8 mouse cellular contexts compared by ENCODE assay signal in genomic region chr7:4740309-4740727, GRCm38 (mm10). TPM values are rescaled to one million over a fixed set of nuclear protein-coding genes. Genes with fewer than 3 reads are reported as not detected.
A peak's percentile ranks its signal among the peaks of the same experiment; 100 is the strongest.
DNase-seq lines count a peak whose midpoint lies in the region; ATAC-seq and TF ChIP-seq lines count a peak whose summit lies in the region.

No protein-coding gene starts in this region.

- H3K4me1 ChIP-seq in heart, adult 2 months (ENCODE audit: control insufficient read depth, insufficient read depth, low read length), result peaks cover 3% of the 10 kb centered on the region; the same call in 1 of the 2 replicates
- no peaks in the 10 kb centered on the region for H3K4me1 ChIP-seq in embryonic fibroblast, embryonic 13.5 days (ENCODE audit: control insufficient read depth, insufficient read depth, low read length)
- H3K4me1 ChIP-seq in liver, embryonic 12.5 days, result peaks cover 57% of the 10 kb centered on the region

- TF ChIP-seq EP300 in heart, adult 2 months (IDR thresholded peaks at IDR 0.05; ENCODE audit: insufficient read depth, low read depth, low read length), result no peak

- ATAC-seq in liver, embryonic 12.5 days, result peak; percentile 6
- no peak for ATAC-seq in megakaryocyte progenitor cell, adult 5-6 weeks (replicated peaks; ENCODE audit: poor library complexity)
- ATAC-seq in erythroid progenitor cell, adult 5-6 weeks (replicated peaks; ENCODE audit: low FRiP score, poor library complexity, severe bottlenecking), result no peak

- H3K27me3 ChIP-seq in heart, adult 2 months (ENCODE audit: control insufficient read depth, insufficient read depth, low read length), result no peaks in the 10 kb centered on the region
- H3K27me3 ChIP-seq in liver, embryonic 12.5 days (replicated peaks), result no peaks in the 10 kb centered on the region

- H3K79me2 ChIP-seq in heart, adult 2 months (replicated peaks; ENCODE audit: control insufficient read depth, insufficient read depth, low read length), result no peaks in the 10 kb centered on the region

- 1% methylated on average over 14 of the region's 14 CpGs for WGBS in heart, adult 2 months
- 0% methylated on average over 11 of the region's 14 CpGs for WGBS in liver, embryonic 12.5 days (ENCODE audit: insufficient replicate concordance)

- peak overlapping the region; percentile 81 for H3K4me3 ChIP-seq in heart, adult 2 months
- H3K4me3 ChIP-seq in embryonic fibroblast, embryonic 13.5 days (ENCODE audit: insufficient read depth, low read length), result peak overlapping the region; percentile 63
- peak overlapping the region; percentile 86 for H3K4me3 ChIP-seq in liver, embryonic 12.5 days

- intact Hi-C loops in heart, adult 2 months (cut with DNase I), result loop anchor here (2.0 to 5.0 kb wide), 2 partner anchors 48 to 322 kb away; partner anchors contain the start of genes Tmem238 and U2af2
- intact Hi-C loops in heart, postnatal 25 days (cut with DNase I), result loop anchor here (2.0 to 5.0 kb wide), 3 partner anchors 48 to 127 kb away; partner anchors contain the start of genes Hspbp1 and Tmem238

- no peaks in the 10 kb centered on the region for H3K36me3 ChIP-seq in heart, adult 2 months (ENCODE audit: control insufficient read depth, insufficient read depth, low read length)
- H3K36me3 ChIP-seq in liver, embryonic 12.5 days, result peaks cover 34% of the 10 kb centered on the region

- no peak for DNase-seq in heart, adult 2 months
- no peak for DNase-seq in heart, postnatal 25 days (ENCODE audit: low spot score)
- peak; percentile 36 for DNase-seq in 3T3-L1 (ENCODE audit: low read depth, low spot score)
- DNase-seq in left cerebral cortex, adult 11 months (ENCODE audit: low spot score), result no peak

- peak overlapping the region; percentile 91 for H3K27ac ChIP-seq in heart, adult 2 months
- H3K27ac ChIP-seq in embryonic fibroblast, embryonic 13.5 days (ENCODE audit: insufficient read depth, low read length), result peak overlapping the region; percentile 17
- H3K27ac ChIP-seq in liver, embryonic 12.5 days, result peak overlapping the region; percentile 98

- TF ChIP-seq CTCF in heart, adult 2 months (IDR thresholded peaks at IDR 0.05), result no peak
- no peak for TF ChIP-seq CTCF in embryonic fibroblast, embryonic 13.5 days (IDR thresholded peaks at IDR 0.05; ENCODE audit: borderline replicate concordance, insufficient read depth, low read length)

- H3K4me2 ChIP-seq in liver, embryonic 12.5 days, result peak overlapping the region; percentile 94

- H3K9me3 ChIP-seq in liver, embryonic 12.5 days (replicated peaks), result no peaks in the 10 kb centered on the region

- TF ChIP-seq POLR2A in heart, adult 2 months (IDR thresholded peaks at IDR 0.05; ENCODE audit: insufficient read depth, low read depth, low read length), result no peak
- peak; percentile 43; the same call in 1 of the 2 replicates for TF ChIP-seq POLR2A in embryonic fibroblast, embryonic 13.5 days (IDR thresholded peaks at IDR 0.05; ENCODE audit: low read depth, low read length)

- H3K9ac ChIP-seq in heart, adult 2 months (ENCODE audit: low read depth, low read length), result peak overlapping the region; percentile 88
- peak overlapping the region; percentile 93 for H3K9ac ChIP-seq in liver, embryonic 12.5 days

RNA-seq across cellular contexts. Expression of gene Kmt5c, which starts 0.4 kb away (rescaled TPM):
- total RNA-seq in heart, adult 2 months (2021), result 10 to 100 TPM in 1 of 2 experiments, 1 to 10 TPM in 1; 8.5 to 11.2 TPM
- 36.4 and 38.5 TPM in 2 replicates for polyA plus RNA-seq in heart, adult 2 months (2012; rRNA removed)
- 10 to 100 TPM; 16.4 to 20.7 TPM for total RNA-seq in heart, postnatal 25 days (2021)
- 15.9 and 18.3 TPM in 2 replicates for polyA plus RNA-seq in embryonic fibroblast, embryonic 13.5 days (2011; ENCODE audit: insufficient read length, low read depth, missing spikeins)
- 79.0 and 79.5 TPM in 2 replicates for polyA plus RNA-seq in liver, embryonic 12.5 days (2016; fragmentation: Nextera tagmentation; extraction: Ambion mirVana)
- 37.3 and 41.0 TPM in 2 replicates for total RNA-seq in megakaryocyte progenitor cell, adult 5-6 weeks (2015)
- 50.1 and 55.6 TPM in 2 replicates for total RNA-seq in megakaryocyte progenitor cell, adult 5-6 weeks (2017)
- 24.9 and 33.1 TPM in 2 replicates for total RNA-seq in erythroid progenitor cell, adult 5-6 weeks (2015; ENCODE audit: low replicate concordance)
- 59.4 and 64.2 TPM in 2 replicates for total RNA-seq in erythroid progenitor cell, adult 5-6 weeks (2017; ENCODE audit: low replicate concordance)

RNA-seq across cellular contexts. Expression of gene Cox6b2, which starts 12.6 kb away (rescaled TPM):
- 1 to 10 TPM; 1.7 to 3.5 TPM for total RNA-seq in heart, adult 2 months (2021)
- polyA plus RNA-seq in heart, adult 2 months (2012; rRNA removed), result 7.7 and 8.6 TPM in 2 replicates
- total RNA-seq in heart, postnatal 25 days (2021), result 1 to 10 TPM; 1.5 to 1.7 TPM
- polyA plus RNA-seq in embryonic fibroblast, embryonic 13.5 days (2011; ENCODE audit: insufficient read length, low read depth, missing spikeins), result 62.2 and 87.1 TPM in 2 replicates
- 152 and 159 TPM in 2 replicates for polyA plus RNA-seq in liver, embryonic 12.5 days (2016; fragmentation: Nextera tagmentation; extraction: Ambion mirVana)
- 63.0 and 71.7 TPM in 2 replicates for total RNA-seq in megakaryocyte progenitor cell, adult 5-6 weeks (2015)
- 44.2 and 66.7 TPM in 2 replicates for total RNA-seq in megakaryocyte progenitor cell, adult 5-6 weeks (2017)
- 54.1 and 81.8 TPM in 2 replicates for total RNA-seq in erythroid progenitor cell, adult 5-6 weeks (2015; ENCODE audit: low replicate concordance)
- 49.8 and 94.9 TPM in 2 replicates for total RNA-seq in erythroid progenitor cell, adult 5-6 weeks (2017; ENCODE audit: low replicate concordance)

RNA-seq across cellular contexts. Expression of gene Tmem150b, which starts 15.3 kb away (rescaled TPM):
- total RNA-seq in heart, adult 2 months (2021), result not detected
- polyA plus RNA-seq in heart, adult 2 months (2012; rRNA removed), result 0.16 and 0.59 TPM in 2 replicates
- total RNA-seq in heart, postnatal 25 days (2021), result under 1 TPM; 0.22 to 0.23 TPM
- polyA plus RNA-seq in embryonic fibroblast, embryonic 13.5 days (2011; ENCODE audit: insufficient read length, low read depth, missing spikeins), result not detected in 2 replicates
- polyA plus RNA-seq in liver, embryonic 12.5 days (2016; fragmentation: Nextera tagmentation; extraction: Ambion mirVana), result 0.08 and 0.12 TPM in 2 replicates
- total RNA-seq in megakaryocyte progenitor cell, adult 5-6 weeks (2015), result 10.1 and 12.1 TPM in 2 replicates
- total RNA-seq in megakaryocyte progenitor cell, adult 5-6 weeks (2017), result 23.0 and 24.4 TPM in 2 replicates
- 1.4 TPM in 1 of 2 replicates, not detected in the other for total RNA-seq in erythroid progenitor cell, adult 5-6 weeks (2015; ENCODE audit: low replicate concordance)
- total RNA-seq in erythroid progenitor cell, adult 5-6 weeks (2017; ENCODE audit: low replicate concordance), result 0.68 TPM in 1 of 2 replicates, not detected in the other

RNA-seq across cellular contexts. Expression of gene Fam71e2, which starts 30.8 kb away (rescaled TPM):
- not detected for total RNA-seq in heart, adult 2 months (2021)
- polyA plus RNA-seq in heart, adult 2 months (2012; rRNA removed), result 0.09 and 0.35 TPM in 2 replicates
- total RNA-seq in heart, postnatal 25 days (2021), result not detected
- not detected in 2 replicates for polyA plus RNA-seq in embryonic fibroblast, embryonic 13.5 days (2011; ENCODE audit: insufficient read length, low read depth, missing spikeins)
- polyA plus RNA-seq in liver, embryonic 12.5 days (2016; fragmentation: Nextera tagmentation; extraction: Ambion mirVana), result not detected in 2 replicates
- total RNA-seq in megakaryocyte progenitor cell, adult 5-6 weeks (2015), result not detected in 2 replicates
- total RNA-seq in megakaryocyte progenitor cell, adult 5-6 weeks (2017), result not detected in 2 replicates
- total RNA-seq in erythroid progenitor cell, adult 5-6 weeks (2015; ENCODE audit: low replicate concordance), result not detected in 2 replicates
- not detected in 2 replicates for total RNA-seq in erythroid progenitor cell, adult 5-6 weeks (2017; ENCODE audit: low replicate concordance)

RNA-seq across cellular contexts. Expression of gene Il11, which starts 42.3 kb away (rescaled TPM):
- total RNA-seq in heart, adult 2 months (2021), result not detected
- polyA plus RNA-seq in heart, adult 2 months (2012; rRNA removed), result 0.15 TPM in 1 of 2 replicates, not detected in the other
- under 1 TPM in 1 of 2 experiments, not detected in 1; 0.26 TPM for total RNA-seq in heart, postnatal 25 days (2021)
- 3.3 and 7.8 TPM in 2 replicates for polyA plus RNA-seq in embryonic fibroblast, embryonic 13.5 days (2011; ENCODE audit: insufficient read length, low read depth, missing spikeins)
- polyA plus RNA-seq in liver, embryonic 12.5 days (2016; fragmentation: Nextera tagmentation; extraction: Ambion mirVana), result 0.06 TPM in 1 of 2 replicates, not detected in the other
- total RNA-seq in megakaryocyte progenitor cell, adult 5-6 weeks (2015), result 0.17 TPM in 1 of 2 replicates, not detected in the other
- not detected in 2 replicates for total RNA-seq in megakaryocyte progenitor cell, adult 5-6 weeks (2017)
- total RNA-seq in erythroid progenitor cell, adult 5-6 weeks (2015; ENCODE audit: low replicate concordance), result not detected in 2 replicates
- not detected in 2 replicates for total RNA-seq in erythroid progenitor cell, adult 5-6 weeks (2017; ENCODE audit: low replicate concordance)

Comparison
In these comparisons a context has a peak if more than half of its experiments do, and no peak if none do; other contexts are left out.
1. H3K27ac ChIP-seq: peak in every context shown above with its lines; median percentile 98 in liver, embryonic 12.5 days; 91 in heart, adult 2 months; 17 in embryonic fibroblast, embryonic 13.5 days.
2. RNA of gene Cox6b2, which starts 12.6 kb away (total RNA-seq): 49.8 to 94.9 TPM in erythroid progenitor cell, adult 5-6 weeks and 44.2 to 71.7 TPM in megakaryocyte progenitor cell, adult 5-6 weeks; 1.7 to 3.5 TPM in heart, adult 2 months and 1.5 to 1.7 TPM in heart, postnatal 25 days; every median in the first group is over 10 times any median in the second.
3. RNA of gene Tmem150b, which starts 15.3 kb away (total RNA-seq): 10.1 to 24.4 TPM in megakaryocyte progenitor cell, adult 5-6 weeks; 0.68 to 1.4 TPM in erythroid progenitor cell, adult 5-6 weeks, 0.22 to 0.23 TPM in heart, postnatal 25 days and not detected in heart, adult 2 months; every median in the first group is over 4 times any median in the second.
4. Peak in every context shown above with its lines, with median percentiles within 50 percentile points of each other: H3K4me3 ChIP-seq.